Mouse (Mus musculus): ENCODE results near the gene Speer4a.
"Not testable (repeated sequence)": the region's sequence is repeated elsewhere in the genome, so short reads cannot be mapped to it uniquely, and the experiment has no call there.

DNA sequence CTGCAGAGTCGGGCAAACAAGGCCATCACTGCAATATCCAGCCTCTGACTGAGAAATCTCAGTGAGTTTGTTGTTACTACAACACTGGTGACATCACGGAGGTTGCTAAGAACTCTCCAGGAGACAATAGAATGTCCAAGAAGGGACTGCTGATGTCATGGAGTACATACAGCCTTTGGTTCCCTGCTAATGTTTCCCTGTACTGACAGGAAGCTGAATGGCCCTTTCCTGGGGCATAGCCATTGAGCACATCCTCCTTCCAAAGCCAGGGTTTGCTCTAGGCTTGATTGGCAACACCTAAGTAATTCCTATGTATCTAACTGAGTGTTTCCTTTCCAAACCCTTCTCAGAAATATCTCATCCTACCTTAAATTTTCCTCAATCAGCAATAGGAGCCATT lies at the start of gene Speer4a:
- TF ChIP-seq CEBPB (IDR thresholded peaks at IDR 0.05; ENCODE audit: insufficient read depth, poor library complexity, severe bottlenecking); MYOG (IDR thresholded peaks at IDR 0.05; ENCODE audit: control insufficient read depth in 1 of 3, insufficient read depth in 1 of 3, insufficient read length in 2 of 3, low read depth in 2 of 3); POLR2AphosphoS2 (IDR thresholded peaks at IDR 0.05; ENCODE audit: insufficient read length, low read depth); POLR2A (IDR thresholded peaks at IDR 0.05; ENCODE audit: insufficient read length, low read depth); REST (IDR thresholded peaks at IDR 0.05; ENCODE audit: insufficient read depth, insufficient read length); SRF (IDR thresholded peaks at IDR 0.05; ENCODE audit: control insufficient read depth, insufficient read length, low read depth); MYOD1 (IDR thresholded peaks at IDR 0.05; ENCODE audit: control insufficient read depth in 1 of 3, insufficient read length in 2 of 3, low read depth in 2 of 3): not testable (repeated sequence)

Measured in myocyte (in vitro differentiated cells).